Mouse (Mus musculus) ES-Bruce4 (cell line): ENCODE measurements around the gene Arl15. TPM values are rescaled to one million over a fixed set of nuclear protein-coding genes. Genes with fewer than 3 reads are reported as not detected.

Experiments
- H3K27ac ChIP-seq: 2 replicates; pipeline ENCODE4 v1.5.1; 2012; ENCODE audit warnings: low read length, inconsistent platforms; ENCODE audit not compliant: insufficient read depth
- H3K27me3 ChIP-seq: 2 replicates; pipeline ENCODE4 v1.6.1; 2012; ENCODE audit warnings: mild to moderate bottlenecking, low read length, inconsistent platforms; ENCODE audit not compliant: control insufficient read depth, poor library complexity, insufficient read depth, severe bottlenecking
- H3K36me3 ChIP-seq: 2 replicates; pipeline ENCODE4 v1.6.1; 2012; ENCODE audit warnings: inconsistent platforms, mild to moderate bottlenecking, low read length, moderate library complexity; ENCODE audit not compliant: control insufficient read depth, poor library complexity, insufficient read depth, severe bottlenecking
- H3K4me1 ChIP-seq: one replicate; pipeline ENCODE4 v1.8.1; 2011; ENCODE audit warnings: low read length; ENCODE audit not compliant: control insufficient read depth, insufficient read depth
- H3K4me3 ChIP-seq: 2 replicates; pipeline ENCODE4 v1.5.1; 2011; ENCODE audit warnings: low read depth, mild to moderate bottlenecking, low read length
- H3K9ac ChIP-seq: 2 replicates; pipeline ENCODE4 v1.6.1; 2012; ENCODE audit warnings: low read depth, mild to moderate bottlenecking, inconsistent platforms; ENCODE audit not compliant: poor library complexity, severe bottlenecking
- H3K9me3 ChIP-seq: replicated peaks from 2 replicates; pipeline ENCODE4 v1.6.1; 2012; ENCODE audit warnings: mild to moderate bottlenecking, low read length, inconsistent platforms; ENCODE audit not compliant: control insufficient read depth, poor library complexity, insufficient read depth, severe bottlenecking
- CTCF ChIP-seq: IDR thresholded peaks from one replicate; pipeline ENCODE4 v1.8.1; 2011; ENCODE audit warnings: low read depth, low read length
- EP300 ChIP-seq: IDR thresholded peaks from 2 replicates; pipeline ENCODE4 v1.6.1; 2011; ENCODE audit warnings: low read depth, low read length; ENCODE audit not compliant: insufficient read depth
- POLR2A ChIP-seq: IDR thresholded peaks from one replicate; pipeline ENCODE4 v1.8.1; 2011; ENCODE audit warnings: low read length; ENCODE audit not compliant: insufficient read depth
- polyA plus RNA-seq: library from polyadenylated mRNA; stranded (reverse); fragments of >200 nt; gene quantifications from 2 replicates; pipeline ENCODE4 v1.2.4, GENCODE M21; 2011; ENCODE audit warnings: low read depth; ENCODE audit not compliant: missing spikeins, insufficient read depth, insufficient read length

Gene Arl15
- polyA plus RNA-seq, 1 experiment: 53.3 TPM

GRCm38 (mm10) chr13:113865378-113865777, 71.1 kb downstream of the Arl15 start:
- Histone ChIP-seq H3K27ac (peak overlapping the region; percentile 81), H3K9me3 (no peaks in the 10 kb centered on the region), H3K36me3 (no peaks in the 10 kb centered on the region), H3K9ac (no peak overlapping the region), H3K4me1 (peaks cover 3% of the 10 kb centered on the region), H3K4me3 (no peak overlapping the region), H3K27me3 (no peaks in the 10 kb centered on the region)
- TF ChIP-seq CTCF: no peak

- peaks cover 3% of the 10 kb centered on the region for H3K4me1 ChIP-seq
- TF ChIP-seq EP300 (no peak), POLR2A (no peak), CTCF (peak; percentile 92)
These were observed 71.5 kb downstream of the Arl15 start for GRCm38 (mm10) chr13:113865806-113866205.

GRCm38 (mm10) chr13:113867736-113868135, 73.4 kb downstream of the Arl15 start:
- Histone ChIP-seq H3K9ac (no peak overlapping the region), H3K36me3 (no peaks in the 10 kb centered on the region), H3K4me1 (peaks cover 3% of the 10 kb centered on the region), H3K27me3 (no peaks in the 10 kb centered on the region), H3K4me3 (no peak overlapping the region), H3K9me3 (no peaks in the 10 kb centered on the region), H3K27ac (no peak overlapping the region)
- TF ChIP-seq CTCF (no peak), EP300 (no peak), POLR2A (no peak)

More at GRCm38 (mm10) chr13:113865806-113866205, 71.5 kb downstream of the Arl15 start:
- Histone ChIP-seq H3K9me3 (no peaks in the 10 kb centered on the region), H3K9ac (no peak overlapping the region), H3K36me3 (no peaks in the 10 kb centered on the region), H3K4me3 (no peak overlapping the region), H3K27me3 (no peaks in the 10 kb centered on the region), H3K27ac (peak overlapping the region; percentile 81; the same call in 1 of the 2 replicates)

GRCm38 (mm10) chr13:113869212-113870205, 75.2 kb downstream of the Arl15 start:
- Histone ChIP-seq H3K36me3 (no peaks in the 10 kb centered on the region), H3K27ac (no peak overlapping the region), H3K4me1 (no peaks in the 10 kb centered on the region), H3K9me3 (no peaks in the 10 kb centered on the region), H3K9ac (no peak overlapping the region), H3K4me3 (no peak overlapping the region), H3K27me3 (no peaks in the 10 kb centered on the region)
- TF ChIP-seq CTCF (peak; percentile 82), EP300 (no peak)

- Histone ChIP-seq H3K4me3 (no peak overlapping the region), H3K27ac (no peak overlapping the region), H3K9ac (no peak overlapping the region), H3K36me3 (no peaks in the 10 kb centered on the region), H3K9me3 (no peaks in the 10 kb centered on the region), H3K27me3 (no peaks in the 10 kb centered on the region), H3K4me1 (no peaks in the 10 kb centered on the region)
- TF ChIP-seq POLR2A (no peak), CTCF (no peak), EP300 (no peak)
These were observed 76.1 kb downstream of the Arl15 start for GRCm38 (mm10) chr13:113870403-113870802.

- Histone ChIP-seq H3K36me3 (no peaks in the 10 kb centered on the region), H3K9me3 (no peaks in the 10 kb centered on the region), H3K27ac (no peak overlapping the region), H3K27me3 (no peaks in the 10 kb centered on the region), H3K4me1 (no peaks in the 10 kb centered on the region), H3K9ac (no peak overlapping the region), H3K4me3 (no peak overlapping the region)
- no peak for TF ChIP-seq EP300
- TF ChIP-seq POLR2A: no peak
- no peak for TF ChIP-seq CTCF
These were observed 77.5 kb downstream of the Arl15 start for GRCm38 (mm10) chr13:113871853-113872252.
